20 mouse cellular contexts compared by ENCODE assay signal in genomic region chr16:95642784-95643590, GRCm38 (mm10). TPM values are rescaled to one million over a fixed set of nuclear protein-coding genes. Genes with fewer than 3 reads are reported as not detected.
A peak's percentile ranks its signal among the peaks of the same experiment; 100 is the strongest.
DNase-seq lines count a peak whose midpoint lies in the region; ATAC-seq and TF ChIP-seq lines count a peak whose summit lies in the region.
"Had no signal": no experiment of that assay in that cellular context is flagged by ENCODE, and none has a peak within 500 bp of the region (broad histone marks: within the 10 kb centered on the region; RNA-seq: fewer than 3 reads in every experiment).

No protein-coding gene starts in this region.

- H3K9me3 ChIP-seq in liver, postnatal 0 days (ENCODE audit: low read length), result no peaks in the 10 kb centered on the region
- H3K9me3 ChIP-seq in limb, embryonic 12.5 days, result no peaks in the 10 kb centered on the region
- no peaks in the 10 kb centered on the region for H3K9me3 ChIP-seq in midbrain, embryonic 11.5 days (ENCODE audit: control insufficient read depth, low read length)
- H3K9me3 ChIP-seq: embryonic facial prominence, embryonic 12.5 days; G1E; heart, embryonic 13.5 days; hindbrain, embryonic 10.5 days; midbrain, embryonic 12.5 days had no signal

- H3K27me3 ChIP-seq in liver, adult 2 months (ENCODE audit: control insufficient read depth, insufficient read depth, low read length), result no peaks in the 10 kb centered on the region
- H3K27me3 ChIP-seq in liver, postnatal 0 days (ENCODE audit: insufficient read depth, low read length), result no peaks in the 10 kb centered on the region
- H3K27me3 ChIP-seq in limb, embryonic 12.5 days, result no peaks in the 10 kb centered on the region
- no peaks in the 10 kb centered on the region for H3K27me3 ChIP-seq in midbrain, embryonic 11.5 days (ENCODE audit: control insufficient read depth, insufficient read depth, low read length)
- H3K27me3 ChIP-seq: embryonic facial prominence, embryonic 12.5 days; heart, embryonic 13.5 days; midbrain, embryonic 12.5 days had no signal

- no peak overlapping the region for H3K4me3 ChIP-seq in liver, adult 2 months (ENCODE audit: insufficient read depth, low read depth, low read length)
- H3K4me3 ChIP-seq in liver, postnatal 0 days (ENCODE audit: low read depth, low read length), result no peak overlapping the region
- no peak overlapping the region for H3K4me3 ChIP-seq in limb, embryonic 12.5 days (replicated peaks)
- H3K4me3 ChIP-seq in midbrain, embryonic 11.5 days (ENCODE audit: low read depth, low read length), result no peak overlapping the region
- H3K4me3 ChIP-seq: embryonic facial prominence, embryonic 12.5 days; heart, embryonic 13.5 days; hindbrain, embryonic 10.5 days; midbrain, embryonic 12.5 days had no signal

- peak; percentile 18 for DNase-seq in adrenal gland, postnatal 14 days
- DNase-seq in adrenal gland, postnatal 36 days, result no peak
- peak; percentile 22 for DNase-seq in liver, adult 2 months (ENCODE audit: extremely low read depth, low read depth, low spot score)
- no peak for DNase-seq in liver, postnatal 0 days
- DNase-seq in fibroblast of lung, adult 2 months (ENCODE audit: low read depth), result peak; percentile 49
- no peak for DNase-seq in midbrain, embryonic 11.5 days (ENCODE audit: low spot score, missing footprints)
- no peak for DNase-seq in T-cell, adult 2 months (ENCODE audit: low spot score)
- DNase-seq: cerebellum, postnatal 25 days; gastrocnemius, postnatal 10 days; kidney, postnatal 36 days; thymus, adult 2 months had no signal

- no peaks in the 10 kb centered on the region for H3K4me1 ChIP-seq in liver, adult 2 months (ENCODE audit: control insufficient read depth, insufficient read depth, low read length)
- peaks cover under 1% of the 10 kb centered on the region for H3K4me1 ChIP-seq in liver, postnatal 0 days (ENCODE audit: insufficient read depth)
- peaks cover 18% of the 10 kb centered on the region for H3K4me1 ChIP-seq in limb, embryonic 12.5 days (replicated peaks)
- no peaks in the 10 kb centered on the region for H3K4me1 ChIP-seq in midbrain, embryonic 11.5 days (ENCODE audit: control insufficient read depth, insufficient read depth, low read length)
- H3K4me1 ChIP-seq: embryonic facial prominence, embryonic 12.5 days; heart, embryonic 13.5 days; midbrain, embryonic 12.5 days had no signal

- no peak overlapping the region for H3K4me2 ChIP-seq in liver, postnatal 0 days (ENCODE audit: low read depth, low read length)
- H3K4me2 ChIP-seq in limb, embryonic 12.5 days, result no peak overlapping the region
- H3K4me2 ChIP-seq in midbrain, embryonic 11.5 days, result no peak overlapping the region
- H3K4me2 ChIP-seq: embryonic facial prominence, embryonic 12.5 days; heart, embryonic 13.5 days; liver, embryonic 11.5 days; midbrain, embryonic 12.5 days had no signal

- no peak; the same call in 1 of the 2 replicates for ATAC-seq in liver, postnatal 0 days
- ATAC-seq in limb, embryonic 12.5 days (ENCODE audit: insufficient number of reproducible peaks, insufficient read depth, low FRiP score, low TSS enrichment, low read depth), result no peak
- ATAC-seq in midbrain, embryonic 11.5 days (ENCODE audit: low FRiP score), result no peak
- ATAC-seq: activated CD4-positive, CD25-positive, alpha-beta regulatory T cell, adult 4 months; lung, postnatal 0 days had no signal

- no peak for TF ChIP-seq EP300 in liver, postnatal 0 days (IDR thresholded peaks at IDR 0.05; ENCODE audit: low read depth)

- TF ChIP-seq POLR2A in liver, adult 2 months (IDR thresholded peaks at IDR 0.05; ENCODE audit: extremely low read depth, insufficient read depth, low read length), result no peak

- no peak overlapping the region for H3K27ac ChIP-seq in liver, adult 2 months (replicated peaks; ENCODE audit: insufficient read depth, low read depth, low read length)
- no peak overlapping the region for H3K27ac ChIP-seq in liver, postnatal 0 days (ENCODE audit: low read depth)
- 0 out of 2 replicates have a peak overlapping the region, but pooled peaks have one; percentile 23 for H3K27ac ChIP-seq in limb, embryonic 12.5 days
- no peak overlapping the region for H3K27ac ChIP-seq in midbrain, embryonic 11.5 days (ENCODE audit: low read depth, low read length)
- H3K27ac ChIP-seq: embryonic facial prominence, embryonic 12.5 days; heart, embryonic 13.5 days; hindbrain, embryonic 10.5 days; midbrain, embryonic 12.5 days had no signal

- TF ChIP-seq CTCF in liver, adult 2 months (IDR thresholded peaks at IDR 0.05; ENCODE audit: low read depth, low read length), result no peak
- TF ChIP-seq CTCF in liver, postnatal 0 days (IDR thresholded peaks at IDR 0.05; ENCODE audit: low read depth), result no peak

- 56% methylated on average over 15 of the region's 15 CpGs for WGBS in liver, adult 2 months
- WGBS in liver, postnatal 0 days (ENCODE audit: insufficient replicate concordance), result 69% methylated on average over 15 of the region's 15 CpGs
- 75% methylated on average over 15 of the region's 15 CpGs for WGBS in limb, embryonic 12.5 days
- WGBS in midbrain, embryonic 11.5 days, result 87% methylated on average over 15 of the region's 15 CpGs

- H3K36me3 ChIP-seq in liver, adult 2 months (ENCODE audit: control insufficient read depth, insufficient read depth, low read length), result no peaks in the 10 kb centered on the region
- H3K36me3 ChIP-seq in liver, postnatal 0 days (replicated peaks; ENCODE audit: insufficient read depth, low read length), result no peaks in the 10 kb centered on the region
- no peaks in the 10 kb centered on the region for H3K36me3 ChIP-seq in limb, embryonic 12.5 days
- no peaks in the 10 kb centered on the region for H3K36me3 ChIP-seq in midbrain, embryonic 11.5 days (ENCODE audit: control insufficient read depth, insufficient read depth, low read length)
- H3K36me3 ChIP-seq: embryonic facial prominence, embryonic 12.5 days; G1E; heart, embryonic 13.5 days; hindbrain, embryonic 10.5 days; midbrain, embryonic 12.5 days had no signal

- H3K9ac ChIP-seq in liver, adult 2 months (ENCODE audit: low read depth, low read length), result no peak overlapping the region
- no peak overlapping the region for H3K9ac ChIP-seq in liver, postnatal 0 days (replicated peaks)
- no peak overlapping the region for H3K9ac ChIP-seq in limb, embryonic 12.5 days (replicated peaks)
- no peak overlapping the region for H3K9ac ChIP-seq in midbrain, embryonic 11.5 days (ENCODE audit: low read length)
- H3K9ac ChIP-seq: embryonic facial prominence, embryonic 12.5 days; heart, embryonic 13.5 days; midbrain, embryonic 12.5 days had no signal

- H3K79me2 ChIP-seq in liver, adult 2 months (ENCODE audit: control insufficient read depth, insufficient read depth, low read length), result no peaks in the 10 kb centered on the region

RNA-seq across cellular contexts. Expression of gene Erg, which starts 56.6 kb away (rescaled TPM):
- total RNA-seq in adrenal gland, postnatal 14 days (2021), result 26.2 and 34.2 TPM in 2 replicates
- 10 to 100 TPM; 15.6 to 19.5 TPM for total RNA-seq in adrenal gland, postnatal 36 days (2021)
- total RNA-seq in liver, adult 2 months (2014; rRNA removed), result 5.0 and 5.6 TPM in 2 replicates
- polyA plus RNA-seq in liver, adult 2 months (2012; rRNA removed), result 4.5 and 4.8 TPM in 2 replicates
- polyA plus RNA-seq in liver, postnatal 0 days (2015; fragmentation: Nextera tagmentation; extraction: Ambion mirVana), result 2.0 and 2.2 TPM in 2 replicates
- 17.3 and 20.2 TPM in 2 replicates for polyA plus RNA-seq in limb, embryonic 12.5 days (2016; fragmentation: Nextera tagmentation; extraction: Ambion mirVana)
- polyA plus RNA-seq in midbrain, embryonic 11.5 days (2014; fragmentation: Nextera tagmentation; extraction: Ambion mirVana), result 1.1 and 2.6 TPM in 2 replicates
- polyA plus RNA-seq: activated CD4-positive, CD25-positive, alpha-beta regulatory T cell, adult 4 months had no signal

RNA-seq across cellular contexts. Expression of gene Ets2, which starts 58.9 kb away (rescaled TPM):
- 69.5 and 77.3 TPM in 2 replicates for total RNA-seq in adrenal gland, postnatal 14 days (2021)
- 10 to 100 TPM; 43.1 to 57.4 TPM for total RNA-seq in adrenal gland, postnatal 36 days (2021)
- 10.7 and 15.4 TPM in 2 replicates for total RNA-seq in liver, adult 2 months (2014; rRNA removed)
- 14.6 TPM in 2 replicates for polyA plus RNA-seq in liver, adult 2 months (2012; rRNA removed)
- 13.2 and 13.5 TPM in 2 replicates for polyA plus RNA-seq in liver, postnatal 0 days (2015; fragmentation: Nextera tagmentation; extraction: Ambion mirVana)
- 123 and 124 TPM in 2 replicates for polyA plus RNA-seq in limb, embryonic 12.5 days (2016; fragmentation: Nextera tagmentation; extraction: Ambion mirVana)
- polyA plus RNA-seq in midbrain, embryonic 11.5 days (2014; fragmentation: Nextera tagmentation; extraction: Ambion mirVana), result 13.7 and 16.6 TPM in 2 replicates

Comparison
In these comparisons a context has a peak if more than half of its experiments do, and no peak if none do; other contexts are left out.
1. DNase-seq: peak in adrenal gland, postnatal 14 days (single experiment), liver, adult 2 months (single experiment) and fibroblast of lung, adult 2 months (single experiment); none in adrenal gland, postnatal 36 days (0 of 2), liver, postnatal 0 days (single experiment), midbrain, embryonic 11.5 days (single experiment) and T-cell, adult 2 months (single experiment).